Mouse (Mus musculus) G1E (cell line): ENCODE results near the gene Spata5.

Experiments
- CTCF ChIP-seq: IDR thresholded peaks from 2 replicates; pipeline ENCODE4 v1.5.1; 2012; ENCODE audit warnings: low read depth, low read length, inconsistent platforms, mixed read lengths
- GATA1 ChIP-seq: IDR thresholded peaks from 2 replicates; pipeline ENCODE4 v1.6.1; 2012; ENCODE audit warnings: borderline replicate concordance, low read length, inconsistent platforms, mixed read lengths
- GATA2 ChIP-seq: IDR thresholded peaks from 2 replicates; pipeline ENCODE4 v1.6.1; 2012; ENCODE audit warnings: low read depth, low read length, inconsistent platforms, borderline replicate concordance
- TAL1 ChIP-seq: conservative IDR thresholded peaks from 2 replicates; pipeline ENCODE4 v1.6.1; 2012; ENCODE audit warnings: low read depth, low read length, inconsistent platforms, mixed read lengths

DNA sequence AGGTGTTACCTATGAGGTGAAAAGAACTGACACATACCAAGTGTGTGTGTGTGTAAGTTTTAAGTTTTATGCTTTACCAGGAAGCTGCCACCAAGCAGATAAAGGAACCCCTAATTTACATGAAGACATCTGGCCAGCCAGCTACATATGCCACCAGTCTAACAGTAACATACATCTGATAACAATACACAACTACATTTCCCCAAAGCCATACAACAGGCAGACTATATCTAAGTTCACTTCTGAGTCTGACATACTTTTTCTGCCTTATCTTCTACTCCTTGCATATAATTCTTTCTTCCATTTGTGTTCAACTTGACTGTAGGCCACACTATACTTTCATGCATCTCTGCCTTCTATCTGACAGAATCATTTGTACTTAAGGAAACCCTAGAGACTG is 112.4 kb downstream of the Spata5 start:
- TF ChIP-seq CTCF (no peak), GATA1 (no peak), GATA2 (no peak), TAL1 (peak; percentile 65)
